Mouse (Mus musculus) urinary bladder, postnatal 14 days (tissue): Measurements from ENCODE around the gene Dxo.

ENCODE experiments used
- DNase-seq: peaks from one replicate; pipeline ENCODE4 v3.0.0; 2021; ENCODE audit warnings: low spot score

Gene Dxo

GRCm38 (mm10) chr17:34836155-34836855, 514 bp upstream of the Dxo start:
- no peak for DNase-seq

DNA sequence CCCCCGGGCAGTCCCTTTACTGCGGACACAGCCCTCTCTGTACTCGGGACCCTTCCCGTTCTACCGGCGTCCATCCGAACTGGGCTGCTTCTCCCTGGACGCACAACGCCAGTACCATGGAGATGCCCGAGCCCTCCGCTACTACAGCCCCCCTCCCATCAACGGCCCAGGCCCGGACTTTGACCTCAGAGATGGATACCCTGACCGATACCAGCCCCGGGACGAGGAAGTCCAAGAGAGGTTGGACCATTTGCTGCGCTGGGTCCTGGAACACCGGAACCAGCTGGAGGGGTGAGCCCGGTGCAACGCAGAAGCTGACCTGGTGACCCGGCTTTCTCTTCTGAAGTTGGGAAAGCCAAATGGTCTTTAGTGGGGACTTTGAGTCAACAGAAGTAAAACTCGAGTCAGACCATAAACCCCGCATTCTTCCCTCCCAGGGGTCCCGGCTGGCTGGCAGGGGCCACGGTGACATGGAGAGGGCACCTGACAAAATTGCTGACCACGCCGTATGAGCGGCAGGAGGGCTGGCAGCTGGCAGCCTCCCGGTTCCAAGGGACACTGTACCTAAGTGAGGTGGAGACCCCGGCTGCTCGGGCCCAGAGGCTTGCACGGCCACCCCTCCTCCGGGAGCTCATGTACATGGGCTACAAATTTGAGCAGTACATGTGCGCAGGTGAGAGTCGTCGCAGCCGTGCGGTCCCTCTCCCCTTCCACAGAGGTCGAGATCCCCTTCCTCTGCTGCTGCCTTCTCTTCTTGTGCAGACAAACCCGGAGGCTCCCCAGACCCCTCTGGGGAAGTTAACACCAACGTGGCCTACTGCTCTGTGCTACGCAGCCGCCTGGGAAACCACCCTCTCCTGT, 875 bp downstream of the Dxo start:
- DNase-seq, result no peak

- DNase-seq, result no peak
These were observed 2.0 kb downstream of the Dxo start for GRCm38 (mm10) chr17:34838785-34839184.

DNA sequence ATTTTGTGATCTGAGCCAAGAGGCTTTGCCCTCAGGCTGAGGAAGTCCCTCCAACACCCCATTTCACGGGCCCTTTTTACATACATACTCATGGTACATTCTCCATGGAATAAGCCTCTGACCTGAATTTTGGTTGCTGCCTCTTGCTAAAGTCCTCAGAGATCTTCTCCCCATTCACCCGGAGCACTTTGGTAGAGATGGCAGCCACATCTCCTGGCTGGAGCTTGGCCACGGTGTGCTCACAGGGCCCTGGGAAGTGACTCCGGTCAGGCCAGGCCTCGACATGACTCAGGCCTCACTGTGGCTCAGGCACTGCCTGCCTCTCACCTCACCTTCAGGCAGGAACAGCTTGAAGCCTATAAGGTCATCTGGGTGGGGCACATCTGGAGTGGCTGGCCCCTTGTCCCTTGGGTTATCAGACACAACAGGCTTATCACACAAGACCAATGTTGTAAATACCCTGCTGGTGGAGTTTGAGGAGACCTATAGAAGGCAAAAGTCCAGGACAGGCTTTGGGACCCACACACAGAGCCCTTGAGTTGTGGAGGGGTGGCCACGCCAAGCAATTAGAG, 4.0 kb downstream of the Dxo start:
- no peak for DNase-seq

DNA sequence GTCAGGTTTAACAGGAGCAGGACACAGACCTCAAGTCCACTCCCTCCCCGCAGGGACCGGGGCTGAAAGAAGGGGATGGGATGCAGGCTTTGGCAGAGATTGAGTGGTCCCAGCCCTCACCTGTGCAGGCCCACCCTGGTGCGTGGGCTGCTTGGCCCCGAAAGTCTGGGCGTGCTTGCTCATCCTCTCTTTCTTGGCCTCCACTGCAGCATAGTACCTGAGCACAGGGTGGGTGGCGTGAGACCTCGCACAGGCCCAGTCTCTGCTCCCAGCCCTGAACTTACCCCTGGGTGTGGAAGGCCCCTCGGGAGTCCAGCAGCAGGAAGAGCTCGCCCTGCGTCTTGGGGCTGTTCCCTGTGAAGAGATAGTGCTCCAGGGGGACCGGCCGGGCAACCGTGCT, 8.1 kb downstream of the Dxo start:
- no peak for DNase-seq

- no peak for DNase-seq
These were observed 10.4 kb downstream of the Dxo start for GRCm38 (mm10) chr17:34847192-34847591.

- no peak for DNase-seq
These were observed 10.8 kb downstream of the Dxo start for GRCm38 (mm10) chr17:34847615-34848014.

DNA sequence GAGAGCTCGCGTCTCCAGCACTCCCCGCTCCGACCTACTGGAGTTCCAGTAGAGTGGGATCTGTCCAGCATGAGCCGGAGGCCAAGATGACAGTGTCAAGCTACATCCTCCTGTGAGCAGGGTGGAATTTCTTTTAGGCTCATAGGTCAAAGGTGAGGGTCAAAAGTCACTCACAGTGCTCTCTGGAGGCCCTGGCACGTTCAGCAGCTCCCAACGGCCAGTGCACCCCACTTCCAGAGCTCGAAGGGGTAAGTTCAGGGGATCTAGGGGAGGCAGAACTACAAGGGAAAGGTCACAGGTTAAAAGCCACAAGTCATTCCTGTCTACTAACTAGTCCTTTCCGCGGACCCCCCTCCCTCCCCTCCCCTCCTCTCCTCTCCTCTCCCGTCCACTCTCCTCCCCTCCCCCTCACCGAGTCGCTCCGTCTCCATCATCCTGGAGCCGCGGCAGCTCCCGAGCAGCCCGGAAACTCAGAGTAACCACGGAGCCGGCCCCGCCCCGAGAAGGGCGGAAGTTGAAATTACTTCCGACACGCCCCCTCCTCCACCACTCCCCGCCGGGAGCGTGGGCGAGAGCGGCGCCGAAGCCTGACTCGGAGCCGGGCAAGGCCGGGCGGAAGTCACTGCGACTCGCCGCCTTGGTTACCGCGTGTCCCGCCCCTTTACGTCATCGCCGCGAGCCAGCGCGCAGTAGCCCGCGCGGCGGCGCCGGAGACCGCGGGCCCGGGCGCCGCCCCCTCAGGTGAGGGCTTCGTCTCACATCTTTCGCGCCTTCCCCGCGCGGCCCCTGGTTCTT, 13.1 kb downstream of the Dxo start, which contains the start of the genes Skiv2l and Nelfe:
Gene Skiv2l (minus strand): TSS at position 489 of the 795 bp plus-strand sequence.
Gene Nelfe (plus strand): TSS at position 670 of the 795 bp plus-strand sequence.
- DNase-seq, result peak; percentile 98

- no peak for DNase-seq
These were observed 13.8 kb downstream of the Dxo start for GRCm38 (mm10) chr17:34850517-34851125.

GRCm38 (mm10) chr17:34853511-34853910, 16.7 kb downstream of the Dxo start:
- DNase-seq, result no peak

GRCm38 (mm10) chr17:34854761-34855160, 17.9 kb downstream of the Dxo start:
- no peak for DNase-seq

- peak; percentile 63 for DNase-seq
These were observed 19.0 kb downstream of the Dxo start for GRCm38 (mm10) chr17:34855825-34856224.

DNA sequence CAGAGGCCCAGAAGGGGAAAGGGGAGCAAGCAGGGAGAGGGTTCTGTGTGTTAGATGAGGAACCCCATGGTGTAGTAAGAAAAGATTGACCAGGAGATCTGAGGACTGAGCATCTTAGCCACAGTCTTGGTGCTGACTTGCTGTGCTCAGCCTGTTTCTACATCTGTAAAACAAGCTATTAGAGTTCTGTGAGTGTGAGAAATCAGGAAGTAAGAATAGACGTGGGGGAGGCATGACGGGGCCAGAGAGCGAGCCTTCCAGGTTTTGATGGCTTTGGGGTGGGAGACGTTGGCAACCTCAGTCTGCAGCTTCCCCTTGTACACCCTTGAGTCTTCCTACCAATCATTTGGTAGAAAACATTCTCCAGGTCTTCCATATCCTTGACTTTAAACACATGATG, 21.9 kb downstream of the Dxo start:
- no peak for DNase-seq

DNA sequence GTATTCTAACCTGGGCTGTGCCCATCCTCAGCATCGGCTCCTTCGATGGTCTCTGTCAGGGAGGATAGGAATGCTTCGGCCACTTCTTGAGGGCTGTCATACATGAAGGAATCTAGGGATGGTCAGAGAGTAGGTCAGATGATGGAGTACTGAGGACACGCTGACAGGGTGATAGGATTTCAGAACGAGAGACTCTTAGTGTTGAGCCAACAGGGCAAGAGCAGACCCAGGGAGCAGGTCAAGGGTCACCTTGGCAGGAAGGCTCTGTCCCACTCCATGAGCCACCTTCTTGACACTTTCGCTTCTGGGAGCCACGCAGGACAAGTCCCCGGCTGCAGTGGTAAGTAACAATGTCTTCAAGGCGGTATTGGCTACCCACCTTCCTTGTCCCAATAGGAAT, 23.7 kb downstream of the Dxo start:
- no peak for DNase-seq

DNA sequence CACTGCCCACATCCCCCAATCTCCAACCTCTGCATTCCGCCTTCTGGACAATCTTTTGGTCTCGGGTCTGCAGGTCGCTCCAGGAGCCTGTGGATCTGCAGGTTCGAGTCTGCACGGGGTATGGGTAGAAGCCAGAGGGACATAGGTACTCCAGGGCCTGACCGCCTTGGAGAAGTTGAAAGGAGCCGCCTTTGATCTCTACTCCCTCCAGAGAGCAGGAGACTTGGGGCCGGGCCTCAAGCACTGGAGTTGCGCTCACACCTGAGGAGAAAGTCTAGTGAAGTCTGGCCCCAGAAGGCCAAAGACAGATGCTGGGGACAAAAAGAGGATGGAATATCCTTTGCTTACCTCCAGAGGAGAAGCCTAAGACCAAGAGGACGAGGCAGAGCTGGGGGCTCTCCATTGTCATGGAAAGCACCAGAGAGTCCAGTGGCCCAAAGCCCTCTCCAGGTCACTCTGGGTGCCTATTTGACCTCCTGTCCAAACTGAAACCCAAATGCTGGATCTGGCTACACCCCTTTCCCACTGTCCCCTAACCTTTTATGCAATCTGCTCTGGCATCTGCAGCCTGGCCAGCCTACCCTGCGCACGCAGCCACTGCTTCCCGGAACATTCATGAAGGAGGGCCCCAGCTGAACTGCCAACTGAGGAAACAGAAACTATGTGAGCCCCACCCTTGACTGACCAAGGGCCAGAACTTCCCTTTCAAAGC, 25.0 kb downstream of the Dxo start:
- peak; percentile 36 for DNase-seq

GRCm38 (mm10) chr17:34862416-34863081, 25.7 kb downstream of the Dxo start, which contains the start of gene Cfb:
Cfb (minus strand) TSS chr17:34862518.
- no peak for DNase-seq

DNA sequence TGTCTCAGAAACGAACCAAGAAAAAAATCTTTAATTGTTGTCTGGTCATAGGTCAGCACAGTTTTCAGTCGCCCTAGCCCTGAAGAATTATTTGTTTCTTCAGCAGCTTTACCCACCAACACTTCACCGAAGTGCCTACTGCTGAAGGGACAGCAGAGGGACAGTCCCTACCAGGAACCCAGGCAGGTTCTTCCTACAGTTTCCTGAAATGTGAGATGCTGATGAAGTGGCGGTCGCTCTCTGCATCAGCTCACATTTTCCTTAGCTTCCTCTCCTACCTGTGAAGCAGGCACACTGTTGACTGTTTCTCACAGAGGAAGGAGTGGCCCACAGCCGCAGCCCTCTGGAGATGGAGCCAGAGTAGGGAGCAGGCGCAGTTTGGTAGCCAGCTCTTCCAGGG, 29.2 kb downstream of the Dxo start:
- no peak for DNase-seq

GRCm38 (mm10) chr17:34874321-34874720, 37.5 kb downstream of the Dxo start:
- no peak for DNase-seq

DNA sequence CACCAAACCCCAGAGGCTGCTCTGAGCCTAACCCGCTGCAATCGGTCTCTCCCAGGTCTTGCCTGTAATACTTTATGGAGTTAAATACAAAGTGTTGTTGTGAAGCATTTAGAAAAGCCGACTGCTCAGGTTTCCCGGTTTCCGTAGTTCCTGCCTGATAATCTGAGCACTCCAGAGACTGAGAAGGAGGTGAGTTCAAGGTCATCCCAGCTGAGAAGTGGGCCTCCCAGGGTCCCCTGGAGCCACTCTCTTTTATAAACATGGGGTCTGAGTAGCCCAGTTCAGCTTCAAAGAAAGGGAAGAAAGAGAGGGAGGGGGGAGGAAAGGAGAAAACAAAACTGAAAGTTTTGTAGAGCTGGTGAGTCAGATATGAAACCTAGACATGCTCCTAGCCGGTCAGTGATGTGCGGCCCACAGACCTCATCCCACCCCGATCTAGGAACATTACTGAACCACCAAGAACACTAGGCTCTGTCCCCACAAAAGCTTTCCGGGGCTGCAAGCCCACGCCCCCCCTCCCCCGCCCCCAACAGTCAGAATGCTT, 42.6 kb downstream of the Dxo start, which contains the start of gene Zbtb12:
Gene Zbtb12 (plus strand): TSS at position 148 of the 544 bp plus-strand sequence.
- no peak for DNase-seq

DNA sequence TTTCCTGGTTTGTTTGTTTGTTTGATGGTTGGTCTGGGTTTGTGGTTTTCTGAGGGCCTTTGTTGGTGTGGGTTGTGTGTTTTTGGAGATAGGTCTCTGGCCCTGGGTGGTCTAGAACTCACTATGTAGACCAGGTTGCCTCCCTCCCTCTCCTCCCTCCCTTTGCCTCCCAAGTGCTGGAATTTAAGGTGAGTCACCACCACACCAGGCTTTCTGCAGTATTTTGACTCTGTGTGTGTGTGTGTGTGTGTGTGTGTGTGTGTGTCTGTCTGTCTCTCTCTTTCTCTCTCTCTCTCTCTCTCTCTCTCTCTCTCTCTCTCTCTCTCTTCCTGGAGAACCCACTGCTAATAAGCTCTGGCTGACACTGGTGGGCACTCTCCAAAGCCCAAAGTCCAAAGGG, 44.3 kb downstream of the Dxo start:
- no peak for DNase-seq
